ENCODE assay signal across 11 mouse cellular contexts in genomic region chr9:98524786-98525542, GRCm38 (mm10). TPM values are rescaled to one million over a fixed set of nuclear protein-coding genes. Genes with fewer than 3 reads are reported as not detected.
DNase-seq lines count a peak whose midpoint lies in the region; ATAC-seq lines count a peak whose summit lies in the region.
"Had no signal": no experiment of that assay in that cellular context is flagged by ENCODE, and none has a peak within 500 bp of the region (broad histone marks: within the 10 kb centered on the region; RNA-seq: fewer than 3 reads in every experiment).

No protein-coding gene starts in this region.

- WGBS in forebrain, embryonic 12.5 days = 7% methylated on average over 7 of the region's 7 CpGs
- 28% methylated on average over 7 of the region's 7 CpGs for WGBS in midbrain, embryonic 16.5 days

- no peak overlapping the region for H3K4me3 ChIP-seq in forebrain, embryonic 12.5 days (replicated peaks)
- no peak overlapping the region for H3K4me3 ChIP-seq in midbrain, embryonic 16.5 days (ENCODE audit: low read depth, low read length)

- no peaks in the 10 kb centered on the region for H3K36me3 ChIP-seq in forebrain, embryonic 12.5 days (replicated peaks)
- no peaks in the 10 kb centered on the region for H3K36me3 ChIP-seq in midbrain, embryonic 16.5 days (ENCODE audit: control insufficient read depth, insufficient read depth, low read length)

- peak; percentile 34 to 41 for DNase-seq in kidney, postnatal 4 days
- DNase-seq in kidney, adult 11 months = no peak
- DNase-seq in adrenal gland, postnatal 36 days = peak; percentile 15 to 17
- no peak for DNase-seq in heart, postnatal 36 days
- no peak for DNase-seq in yolk sac, embryonic 10.5 days (ENCODE audit: low spot score)

- no peaks in the 10 kb centered on the region for H3K9me3 ChIP-seq in forebrain, embryonic 12.5 days
- peaks cover 2% of the 10 kb centered on the region; the same call in 1 of the 2 replicates for H3K9me3 ChIP-seq in midbrain, embryonic 16.5 days (replicated peaks; ENCODE audit: control insufficient read depth, low read length, poor library complexity, severe bottlenecking)

- peak overlapping the region; percentile 33 for H3K4me2 ChIP-seq in forebrain, embryonic 12.5 days
- no peak overlapping the region for H3K4me2 ChIP-seq in midbrain, embryonic 16.5 days (ENCODE audit: low read length)

- intact Hi-C loops in heart, postnatal 36 days (cut with DNase I) = no loop called here

- H3K27ac ChIP-seq in forebrain, embryonic 12.5 days = peak overlapping the region; percentile 83
- peak overlapping the region; percentile 63; the same call in 1 of the 2 replicates for H3K27ac ChIP-seq in midbrain, embryonic 16.5 days (ENCODE audit: low read length)
- H3K27ac ChIP-seq: macrophage had no signal

- peaks cover 26% of the 10 kb centered on the region; the same call in 1 of the 2 replicates for H3K27me3 ChIP-seq in forebrain, embryonic 12.5 days
- H3K27me3 ChIP-seq in midbrain, embryonic 16.5 days (ENCODE audit: control insufficient read depth, insufficient read depth, low read depth, low read length) = no peaks in the 10 kb centered on the region

- no peak overlapping the region for H3K9ac ChIP-seq in forebrain, embryonic 12.5 days
- H3K9ac ChIP-seq in midbrain, embryonic 16.5 days (ENCODE audit: low read depth, low read length) = no peak overlapping the region

- ATAC-seq in forebrain, embryonic 12.5 days (ENCODE audit: low FRiP score) = peak; percentile 90
- ATAC-seq in midbrain, embryonic 16.5 days = peak; percentile 90
- ATAC-seq: Patski had no signal

- H3K4me1 ChIP-seq in forebrain, embryonic 12.5 days = peaks cover 24% of the 10 kb centered on the region
- H3K4me1 ChIP-seq in midbrain, embryonic 16.5 days (ENCODE audit: control insufficient read depth, insufficient read depth, low read length) = peaks cover 9% of the 10 kb centered on the region; the same call in 1 of the 2 replicates

RNA-seq across cellular contexts. Expression of gene Copb2, which starts 38.6 kb away (rescaled TPM):
- total RNA-seq in adrenal gland, postnatal 36 days (2021) = 100 to 1,000 TPM; 131 to 135 TPM
- polyA plus RNA-seq in forebrain, embryonic 12.5 days (2016; fragmentation: Nextera tagmentation; extraction: Ambion mirVana) = 157 and 159 TPM in 2 replicates
- polyA plus RNA-seq in midbrain, embryonic 16.5 days (2015; fragmentation: Nextera tagmentation; extraction: Ambion mirVana) = 119 and 125 TPM in 2 replicates
- total RNA-seq in heart, postnatal 36 days (2021) = 100 to 1,000 TPM; 106 to 107 TPM

RNA-seq across cellular contexts. Expression of gene Rbp2, which starts 39.0 kb away (rescaled TPM):
- not detected for total RNA-seq in adrenal gland, postnatal 36 days (2021)
- polyA plus RNA-seq in forebrain, embryonic 12.5 days (2016; fragmentation: Nextera tagmentation; extraction: Ambion mirVana) = not detected in 2 replicates
- polyA plus RNA-seq in midbrain, embryonic 16.5 days (2015; fragmentation: Nextera tagmentation; extraction: Ambion mirVana) = not detected in 2 replicates
- total RNA-seq in heart, postnatal 36 days (2021) = not detected
- total RNA-seq: hematopoietic stem cell, adult 5-6 weeks had no signal
- polyA plus RNA-seq: macrophage; Patski; testis, adult 2 months had no signal

Comparison
In these comparisons a context has a peak if more than half of its experiments do, and no peak if none do; other contexts are left out.
1. DNase-seq: peak in kidney, postnatal 4 days (2 of 2) and adrenal gland, postnatal 36 days (2 of 2); none in kidney, adult 11 months (single experiment), heart, postnatal 36 days (0 of 2) and yolk sac, embryonic 10.5 days (single experiment).